Mouse (Mus musculus) megakaryocyte, embryonic 14.5 days (primary cell): ENCODE data around the gene Pdhb.
"Not testable (repeated sequence)": the region's sequence is repeated elsewhere in the genome, so short reads cannot be mapped to it uniquely, and the experiment has no call there.

Experiments
- FLI1 ChIP-seq: IDR thresholded peaks from 2 replicates; pipeline ENCODE4 v1.6.1; 2012; ENCODE audit warnings: low read length, inconsistent platforms, mixed read lengths
- GATA1 ChIP-seq: IDR thresholded peaks from 3 replicates; pipeline ENCODE4 v1.6.1; 2012; ENCODE audit warnings: mixed read lengths, low read length, inconsistent platforms, borderline replicate concordance

DNA sequence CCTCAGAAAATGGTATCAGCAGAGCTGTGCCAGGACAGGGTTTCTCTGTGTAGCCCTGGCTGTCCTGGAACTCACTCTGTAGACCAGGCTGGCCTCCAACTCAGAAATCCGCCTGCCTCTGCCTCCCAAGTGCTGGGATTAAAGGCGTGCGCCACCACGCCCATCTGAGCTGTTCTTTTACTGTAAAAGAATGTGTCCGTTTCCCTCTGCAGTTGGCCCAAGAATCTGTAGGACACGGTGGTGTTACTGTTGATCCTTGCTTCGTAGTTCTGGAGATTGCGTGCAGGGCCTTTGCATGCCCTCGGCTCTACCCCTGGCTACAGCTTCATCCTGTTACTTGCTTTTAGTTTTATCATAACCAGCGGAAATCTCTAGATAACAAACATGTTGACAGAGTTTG is 49.2 kb downstream of the Pdhb start:
- not testable (repeated sequence) for TF ChIP-seq FLI1, GATA1
